Mouse (Mus musculus): ENCODE measurements at regions not wholly inside any gene's neighbourhood (a gene's known extent, or its start where the extent isn't known, plus 50 kb on each side); places are given as distances from the start of the nearest gene placed in this dataset.

DNA sequence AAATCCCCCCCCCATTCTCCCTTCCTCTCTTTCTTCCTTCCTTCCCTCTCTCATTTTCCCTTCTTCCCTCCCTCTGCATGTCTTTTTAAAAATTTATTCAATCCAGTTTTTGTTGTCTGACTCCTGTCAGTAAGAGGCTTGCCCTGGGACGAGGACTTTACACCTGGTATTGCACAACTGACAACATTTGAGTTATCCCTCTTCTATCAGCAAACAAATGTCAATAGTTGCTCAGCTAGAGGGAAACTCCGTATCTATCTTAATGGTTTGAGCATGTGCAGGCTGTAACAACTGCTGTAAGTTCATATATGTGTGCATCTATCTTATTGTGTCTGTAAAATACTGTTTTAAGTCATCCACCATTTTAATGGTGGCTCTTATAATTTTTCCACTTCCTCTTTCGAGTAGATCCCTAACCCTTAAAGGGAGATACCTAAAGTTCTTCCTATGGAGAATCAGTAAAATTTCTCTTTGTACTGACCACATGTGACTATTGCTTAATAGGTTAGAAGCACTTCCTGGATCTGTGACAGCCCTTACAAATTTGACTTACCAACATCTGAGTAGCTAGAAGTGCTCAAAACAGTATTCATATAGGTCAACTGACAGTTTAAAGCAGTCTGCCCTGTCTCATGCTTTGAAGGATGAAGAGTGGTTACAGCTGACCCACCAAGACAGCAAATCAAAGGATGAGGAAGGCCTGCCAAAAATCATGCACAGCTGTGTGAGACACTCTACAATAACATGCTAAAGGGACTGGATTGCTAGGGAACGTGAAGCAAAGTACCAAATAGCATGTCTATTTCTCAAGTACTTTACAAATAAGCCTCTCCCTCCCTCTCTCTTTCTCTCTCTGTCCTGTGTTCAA lies 231.0 kb upstream of the Mpdz start:
- no peak for TF ChIP-seq CTCF (IDR thresholded peaks at IDR 0.05)
- TF ChIP-seq EP300 (IDR thresholded peaks at IDR 0.05), result no peak; the same call in 1 of the 2 replicates

Measured in lung, postnatal 0 days (tissue).